Mouse (Mus musculus) testis, postnatal 10 days (tissue): Measurements from ENCODE around the gene Slc38a6.

ENCODE experiments used
- DNase-seq: peaks from one replicate; pipeline ENCODE4 v3.0.0; 2021; ENCODE audit warnings: low spot score

Slc38a6 gene

DNA sequence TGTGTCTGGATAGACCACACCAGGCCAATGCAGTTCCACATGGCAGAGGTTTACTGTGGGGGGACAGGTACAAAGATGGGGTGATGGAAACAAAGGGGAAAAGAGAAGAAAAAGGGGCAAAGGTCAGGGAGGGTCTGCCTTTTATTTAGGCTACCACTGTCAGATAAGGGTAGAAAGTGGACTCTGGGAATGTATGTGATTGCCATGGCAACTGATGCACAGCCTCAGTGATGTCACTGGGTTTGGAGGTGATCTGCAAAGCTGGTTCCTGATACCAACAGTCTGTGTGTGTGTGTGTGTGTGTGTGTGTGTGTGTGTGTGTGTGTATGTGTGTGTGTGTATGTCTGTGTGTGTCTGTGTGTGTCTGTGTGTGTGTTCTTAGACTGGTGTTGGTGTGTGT, 106.4 kb downstream of the Slc38a6 start:
- DNase-seq, result no peak

DNA sequence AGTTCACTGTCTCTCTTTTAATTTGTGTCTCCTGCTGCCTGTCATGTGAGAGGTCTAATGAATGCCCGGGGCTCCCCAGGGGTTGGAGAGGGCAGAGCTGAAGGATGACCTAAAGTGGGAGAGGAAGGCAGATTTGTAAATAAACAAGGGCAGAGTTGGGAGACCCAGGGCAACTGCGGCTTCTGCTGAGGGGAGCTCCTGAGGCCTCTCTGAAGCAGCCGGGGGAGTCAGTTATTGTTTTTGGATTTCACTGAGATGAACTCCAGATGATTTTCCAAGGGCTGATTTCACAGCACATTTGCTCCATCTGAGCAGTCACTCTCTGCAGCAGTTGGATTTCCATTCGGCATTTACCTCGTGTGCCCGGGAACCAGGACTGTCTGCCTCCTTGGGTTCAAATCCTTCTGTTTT, 107.3 kb downstream of the Slc38a6 start:
- DNase-seq, result no peak

DNA sequence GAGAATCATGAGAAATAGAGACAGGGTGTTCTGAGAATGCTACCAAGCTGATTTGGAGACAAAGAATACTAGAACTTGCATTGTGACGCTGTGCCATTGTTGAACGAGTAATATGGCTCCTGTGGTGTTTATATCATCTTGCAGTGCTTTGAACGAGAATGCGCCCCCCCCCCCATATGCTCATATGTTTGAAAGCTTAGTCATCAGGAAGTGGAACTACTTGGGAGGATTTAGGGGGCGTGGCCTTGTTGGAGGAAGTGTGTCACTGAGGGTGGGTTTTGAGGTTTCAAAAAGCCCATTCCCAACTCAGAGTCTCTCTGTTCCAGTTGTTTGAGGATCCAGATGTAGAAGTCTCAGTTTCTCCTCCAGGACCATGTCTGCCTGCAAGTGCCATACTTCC, 108.0 kb downstream of the Slc38a6 start:
- DNase-seq, result no peak

DNA sequence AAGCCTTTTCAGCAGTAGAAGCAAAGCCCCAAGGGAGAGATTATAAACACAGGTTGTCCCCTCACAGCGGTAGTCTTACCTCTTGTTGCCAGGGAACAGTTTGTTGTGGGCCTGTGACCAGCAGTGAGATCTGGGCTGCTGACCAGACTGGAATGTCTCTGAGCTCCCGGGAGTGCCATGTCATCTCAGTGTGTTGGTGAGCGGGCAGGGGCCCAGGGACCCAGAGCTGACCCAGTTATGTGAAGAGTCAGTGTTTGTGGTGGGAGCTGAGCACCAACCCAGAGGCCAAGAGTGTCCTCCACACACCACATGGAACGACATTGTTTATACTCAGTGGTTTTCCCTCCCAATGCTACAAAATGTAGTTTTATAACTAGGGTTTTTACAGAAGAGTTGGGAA, 112.8 kb downstream of the Slc38a6 start:
- peak; percentile 33 for DNase-seq

DNA sequence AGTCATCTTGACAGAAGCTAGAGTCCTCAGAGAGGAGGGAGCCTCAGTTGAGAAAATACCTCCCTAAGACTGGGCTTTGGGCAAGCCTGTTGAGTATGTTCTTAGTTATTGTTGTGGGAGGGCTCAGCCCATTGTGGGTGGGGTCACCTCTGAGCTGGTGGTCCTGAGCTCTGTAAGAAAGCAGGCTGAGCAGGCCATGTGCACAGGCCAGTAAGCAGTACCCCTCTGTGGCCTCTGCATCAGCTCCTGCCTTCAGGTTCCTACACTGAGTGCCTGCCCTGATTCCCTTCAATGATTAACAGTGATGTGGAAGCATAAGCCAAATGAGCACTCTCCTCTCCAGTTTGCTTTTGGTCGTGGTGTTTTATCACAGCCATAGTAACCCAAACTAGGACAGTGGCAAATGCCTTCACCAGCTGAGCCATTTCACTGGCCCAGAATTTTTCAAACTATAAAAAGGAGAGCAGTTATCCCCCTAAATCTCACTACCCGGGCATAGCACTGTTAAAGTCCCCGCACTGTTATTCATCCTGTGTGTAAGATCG, 114.0 kb downstream of the Slc38a6 start:
- peak; percentile 19 for DNase-seq

DNA sequence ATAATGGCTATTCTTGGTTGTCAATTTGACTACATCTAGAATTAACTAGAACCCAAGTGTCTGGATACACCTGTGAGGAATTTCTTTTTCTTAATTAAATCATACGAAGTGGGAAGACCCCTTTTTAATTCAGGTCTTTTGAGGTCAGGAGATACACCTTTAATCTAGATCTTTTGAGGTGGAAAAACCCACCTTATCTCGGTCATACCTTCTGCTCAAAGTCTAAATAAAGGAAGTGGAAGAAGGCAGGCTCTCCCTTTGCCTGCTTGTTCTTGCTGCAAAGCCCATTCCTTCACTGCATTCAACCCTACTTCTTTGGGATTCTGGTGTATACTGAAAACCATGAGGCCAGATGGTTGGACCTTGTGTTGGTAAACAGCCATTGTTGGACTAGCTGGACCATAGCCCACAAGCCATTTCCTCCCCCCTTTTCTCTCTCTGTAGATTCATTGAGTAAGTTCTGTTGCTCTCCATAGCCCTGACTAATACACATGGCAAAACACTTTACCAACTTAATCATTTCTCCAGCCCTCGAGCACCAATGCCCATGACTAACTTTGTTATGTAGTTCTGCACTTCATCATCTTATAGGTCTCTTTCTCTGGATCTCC, 115.0 kb downstream of the Slc38a6 start:
- DNase-seq, result no peak

DNA sequence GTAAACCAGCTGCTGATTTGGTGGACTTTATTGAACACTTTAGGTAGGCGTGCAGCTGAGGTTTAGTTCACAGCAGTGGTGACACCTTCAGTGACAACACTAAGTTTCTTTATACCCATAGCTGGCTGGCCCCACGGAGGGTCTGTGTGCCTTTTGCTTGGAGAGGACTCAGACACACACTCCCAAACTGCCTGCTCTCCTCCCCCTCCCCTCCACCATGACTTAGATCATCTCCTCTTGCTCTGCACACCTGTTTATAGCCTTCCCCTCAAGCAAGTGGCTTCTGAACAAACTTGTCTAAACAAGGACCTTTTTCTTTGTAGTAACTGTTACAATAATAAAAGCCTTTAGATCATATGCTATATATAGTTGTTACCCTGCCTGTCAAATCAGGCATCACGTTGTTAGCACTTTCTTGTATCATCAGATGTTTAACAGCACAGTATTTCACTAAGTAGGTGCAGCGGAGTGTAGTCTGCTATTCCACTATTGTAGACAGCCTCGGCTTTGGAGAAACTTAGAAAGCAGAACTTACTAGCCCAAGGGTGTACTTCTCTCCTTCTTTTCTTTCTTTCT, 115.6 kb downstream of the Slc38a6 start:
- DNase-seq, result peak; percentile 30

DNA sequence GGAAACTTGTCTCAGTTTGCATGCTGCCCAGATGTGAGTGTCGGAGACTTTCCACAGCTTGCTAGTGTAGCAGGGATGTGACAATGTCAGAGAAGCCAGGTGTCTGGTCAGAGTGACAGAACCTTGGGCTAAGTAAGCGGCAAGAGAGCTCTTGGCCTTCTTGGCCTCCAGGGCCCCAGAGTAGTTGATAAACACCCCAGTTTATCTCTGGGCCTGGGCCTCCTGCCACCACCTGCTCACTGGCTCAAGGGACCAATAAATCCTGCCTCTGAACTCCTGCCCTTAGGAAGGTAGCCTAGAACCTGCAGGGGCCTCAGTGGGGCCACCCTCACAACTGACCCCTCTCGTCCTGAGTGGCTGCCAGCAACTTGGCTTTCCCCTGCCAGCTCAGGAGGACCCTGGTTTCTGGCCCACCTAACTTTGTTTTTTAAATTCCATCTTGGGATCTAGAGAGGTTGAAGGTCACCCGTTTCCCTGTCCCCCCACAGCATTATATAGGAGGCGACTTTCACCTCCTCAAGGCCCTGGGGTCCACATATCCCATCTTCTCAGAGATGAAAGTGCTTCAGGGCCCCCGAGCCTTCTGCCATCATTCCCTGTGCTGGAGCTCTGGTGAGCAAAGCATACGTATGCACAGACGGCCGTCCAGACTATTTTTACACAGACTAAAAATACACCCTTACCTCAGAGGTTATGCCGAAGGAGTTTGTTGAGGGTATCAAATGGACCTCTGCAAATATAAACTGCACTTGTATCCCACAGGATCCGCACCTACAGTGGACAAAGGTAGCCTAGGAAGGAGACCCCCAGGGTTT, 116.5 kb downstream of the Slc38a6 start:
- peak; percentile 29 for DNase-seq
